Mouse (Mus musculus) embryonic stem cell, embryonic (primary cell): ENCODE results near the gene Prr19.

Source experiments
- CTCF ChIA-PET, 4 experiments: fragments of 300-600 bp in 2 of 4; fragments of 350-600 bp in 2 of 4; sonication (Branson Sonifier 250); formaldehyde crosslinking; loops; one replicate each; lab custom pipeline; 2022; ENCODE audit warnings: inconsistent platforms in 2 of 4; lab: Charles Lee
- POLR2A ChIA-PET, 4 experiments: fragments of 300-600 bp in 2 of 4; fragments of 350-600 bp in 2 of 4; sonication (Branson Sonifier 250); formaldehyde crosslinking; loops; one replicate each; lab custom pipeline; 2022; ENCODE audit warnings: antibody characterized with exemption in 4 of 4, inconsistent platforms in 1 of 4; lab: Charles Lee

Prr19 gene

GRCm38 (mm10) chr7:25271651-25272444, 29.4 kb upstream of the Prr19 start:
- ChIA-PET POLR2A (interaction anchor here in 3 of 4 experiments (0.9 to 2.7 kb wide), 14 partner anchors 8 to 84 kb away, joined by 3 to 7 read pairs (median 4); partner anchors contain the start of genes Gsk3a (in 1 of the 3), Pafah1b3 (in 1 of the 3) and Prr19 (in 1 of the 3)), CTCF (no interaction called here)

- CTCF ChIA-PET, result interaction anchor here in 2 of 4 experiments (0.5 to 1.0 kb wide), 2 partner anchors 9 to 132 kb away, joined by 3 to 4 read pairs; no protein-coding TSS in a partner anchor
- POLR2A ChIA-PET, result interaction anchor here in 3 of 4 experiments (0.9 to 5.9 kb wide), 15 partner anchors 9 to 85 kb away, joined by 3 to 43 read pairs (median 4); partner anchors contain the start of genes Gsk3a (in 1 of the 3) and Pafah1b3 (in 1 of the 3)
Measured at GRCm38 (mm10) chr7:25272445-25273258, 28.6 kb upstream of the Prr19 start.

- CTCF ChIA-PET, result interaction anchor here in 1 of 4 experiments (1.0 kb wide), 1 partner anchor 10 kb away, joined by 3 read pairs; no protein-coding TSS in a partner anchor
- POLR2A ChIA-PET, result interaction anchor here in 2 of 4 experiments (0.8 to 5.9 kb wide), 9 partner anchors 9 to 52 kb away, joined by 3 to 43 read pairs (median 5); partner anchors contain the start of genes Gsk3a (in 1 of the 2) and Zfp526 (in 1 of the 2)
Measured at GRCm38 (mm10) chr7:25273259-25274241, 27.7 kb upstream of the Prr19 start.

GRCm38 (mm10) chr7:25274571-25274970, 26.6 kb upstream of the Prr19 start:
- ChIA-PET POLR2A (interaction anchor here in 3 of 4 experiments (0.6 to 6.1 kb wide), 13 partner anchors 9 to 777 kb away, joined by 3 to 63 read pairs (median 6); partner anchors contain the start of gene Gsk3a (in 1 of the 3)), CTCF (interaction anchor here in 2 of 4 experiments (0.6 to 1.0 kb wide), 2 partner anchors 60 to 205 kb away, joined by 3 to 6 read pairs; no protein-coding TSS in a partner anchor)

GRCm38 (mm10) chr7:25274996-25275395, 26.2 kb upstream of the Prr19 start:
- ChIA-PET CTCF (interaction anchor here in 2 of 4 experiments (0.6 to 1.4 kb wide), 4 partner anchors 20 to 204 kb away, joined by 3 to 6 read pairs (median 4); no protein-coding TSS in a partner anchor), POLR2A (interaction anchor here (0.6 to 6.1 kb wide), 16 partner anchors 7 to 777 kb away, joined by 3 to 68 read pairs (median 8); partner anchors contain the start of genes Cic (in 2 of the 4) and Gsk3a (in 1 of the 4))

- POLR2A ChIA-PET, result interaction anchor here (0.6 to 6.1 kb wide), 26 partner anchors 8 to 386 kb away, joined by 3 to 68 read pairs (median 6); partner anchors contain the start of genes Cic (in 3 of the 4), Gsk3a (in 1 of the 4), Megf8 (in 1 of the 4) and Pafah1b3 (in 1 of the 4)
- CTCF ChIA-PET, result interaction anchor here in 2 of 4 experiments (0.7 to 3.0 kb wide), 6 partner anchors 12 to 176 kb away, joined by 3 to 18 read pairs (median 3); no protein-coding TSS in a partner anchor
Measured at GRCm38 (mm10) chr7:25275555-25276298, 25.5 kb upstream of the Prr19 start.

GRCm38 (mm10) chr7:25277405-25277804, 23.8 kb upstream of the Prr19 start:
- POLR2A ChIA-PET, result interaction anchor here (0.7 to 6.1 kb wide), 51 partner anchors 9 to 184 kb away, joined by 3 to 68 read pairs (median 4); partner anchors contain the start of genes Cic (in 3 of the 4), Gsk3a (in 3 of the 4), Pafah1b3 (in 3 of the 4) and Dedd2 (in 2 of the 4)

GRCm38 (mm10) chr7:25277998-25278340, 23.2 kb upstream of the Prr19 start:
- POLR2A ChIA-PET, result interaction anchor here (0.5 to 6.1 kb wide), 76 partner anchors 9 to 624 kb away, joined by 3 to 68 read pairs (median 4); partner anchors contain the start of genes Cic (in 3 of the 4), Gsk3a (in 3 of the 4), Pafah1b3 (in 3 of the 4) and Dedd2 (in 2 of the 4)
- CTCF ChIA-PET, result interaction anchor here (0.5 to 3.0 kb wide), 57 partner anchors 8 to 878 kb away, joined by 3 to 25 read pairs (median 4); partner anchors contain the start of genes Gsk3a (in 3 of the 4), Cic (in 2 of the 4), Zfp526 (in 2 of the 4) and Dedd2 (in 1 of the 4)

More at GRCm38 (mm10) chr7:25277405-25277804, 23.8 kb upstream of the Prr19 start:
- CTCF ChIA-PET, result interaction anchor here (0.7 to 3.0 kb wide), 30 partner anchors 8 to 172 kb away, joined by 3 to 24 read pairs (median 6); partner anchors contain the start of genes Gsk3a (in 2 of the 4), Zfp526 (in 2 of the 4), Cic (in 1 of the 4) and Dedd2 (in 1 of the 4)

- ChIA-PET CTCF (interaction anchor here (0.5 to 3.0 kb wide), 57 partner anchors 9 to 879 kb away, joined by 3 to 25 read pairs (median 4); partner anchors contain the start of genes Gsk3a (in 3 of the 4), Cic (in 2 of the 4), Zfp526 (in 2 of the 4) and Dedd2 (in 1 of the 4)), POLR2A (interaction anchor here (0.5 to 6.1 kb wide), 87 partner anchors 8 to 747 kb away, joined by 3 to 68 read pairs (median 4); partner anchors contain the start of genes Cic (in 3 of the 4), Gsk3a (in 3 of the 4), Pafah1b3 (in 3 of the 4) and Dedd2 (in 2 of the 4))
Measured at GRCm38 (mm10) chr7:25278341-25279075, 22.7 kb upstream of the Prr19 start.

GRCm38 (mm10) chr7:25279076-25279860, 21.9 kb upstream of the Prr19 start:
- ChIA-PET CTCF (interaction anchor here in 2 of 4 experiments (0.6 to 2.8 kb wide), 12 partner anchors 9 to 237 kb away, joined by 3 to 12 read pairs (median 4); partner anchors contain the start of genes Cic (in 1 of the 2) and Megf8 (in 1 of the 2)), POLR2A (interaction anchor here (0.5 to 6.1 kb wide), 47 partner anchors 9 to 747 kb away, joined by 3 to 68 read pairs (median 5); partner anchors contain the start of genes Pafah1b3 (in 4 of the 4), Cic (in 3 of the 4), Dedd2 (in 3 of the 4) and Gsk3a (in 2 of the 4))

- POLR2A ChIA-PET, result interaction anchor here (0.5 to 6.1 kb wide), 46 partner anchors 9 to 880 kb away, joined by 3 to 68 read pairs (median 4); partner anchors contain the start of genes Pafah1b3 (in 4 of the 4), Cic (in 3 of the 4), Dedd2 (in 3 of the 4) and Gsk3a (in 1 of the 4)
Measured at GRCm38 (mm10) chr7:25279861-25280791, 21.1 kb upstream of the Prr19 start.

More at GRCm38 (mm10) chr7:25279861-25280791, 21.1 kb upstream of the Prr19 start:
- CTCF ChIA-PET, result interaction anchor here in 3 of 4 experiments (0.6 to 2.8 kb wide), 14 partner anchors 10 to 186 kb away, joined by 3 to 12 read pairs (median 4); partner anchors contain the start of genes Cic (in 1 of the 3) and Megf8 (in 1 of the 3)
